Mouse (Mus musculus): ENCODE measurements around the gene Pdlim1. TPM values are rescaled to one million over a fixed set of nuclear protein-coding genes. Genes with fewer than 3 reads are reported as not detected.

Pdlim1 gene
- polyA plus RNA-seq (2012; ENCODE audit: insufficient read depth, low replicate concordance): 77.9 and 155 TPM in 2 replicates

DNA sequence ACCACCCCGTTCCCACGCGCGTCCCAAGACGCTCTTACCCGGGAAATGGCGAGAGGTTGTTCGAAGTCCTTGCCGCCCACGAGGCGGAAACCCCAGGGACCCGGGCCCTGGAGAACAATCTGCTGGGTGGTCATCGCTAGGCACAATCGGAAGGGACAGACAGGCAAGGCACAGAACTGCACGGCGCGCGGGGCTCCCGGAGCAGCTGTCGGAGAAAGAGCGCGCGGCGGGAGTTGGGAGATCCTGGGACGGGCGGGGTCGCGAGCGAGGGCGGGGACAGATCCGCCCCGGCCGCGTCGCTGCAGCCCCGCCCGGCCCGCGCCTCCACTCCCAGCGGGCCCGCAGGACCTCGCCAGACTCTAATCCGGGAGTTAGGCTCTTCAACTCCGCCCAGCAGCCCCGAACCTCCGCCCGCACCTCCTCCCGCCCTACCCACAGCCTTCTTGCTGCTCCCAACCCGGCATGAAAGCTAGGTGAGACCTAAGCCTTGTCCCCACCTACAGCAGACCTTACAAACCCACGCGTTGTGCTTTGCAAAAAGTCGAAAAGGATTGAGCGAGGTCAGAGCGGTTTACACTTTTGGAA, at the start of gene Pdlim1:
Pdlim1 (minus strand) TSS at position 535 of the 585 bp plus-strand sequence.
- Histone ChIP-seq H3K9me3 (peaks cover 9% of the 10 kb centered on the region), H3K36me3 (replicated peaks; ENCODE audit: low read length) (peaks cover 8% of the 10 kb centered on the region), H3K27me3 (replicated peaks) (peaks cover 21% of the 10 kb centered on the region), H3K4me1 (peaks cover 45% of the 10 kb centered on the region), H3K4me3 (replicated peaks) (peak within 1 kb of the TSS; percentile 97)
- TF ChIP-seq FLI1 (IDR thresholded peaks at IDR 0.05; ENCODE audit: low read length) (no peak), GATA1 (IDR thresholded peaks at IDR 0.05; ENCODE audit: borderline replicate concordance, low read length) (no peak)

DNA sequence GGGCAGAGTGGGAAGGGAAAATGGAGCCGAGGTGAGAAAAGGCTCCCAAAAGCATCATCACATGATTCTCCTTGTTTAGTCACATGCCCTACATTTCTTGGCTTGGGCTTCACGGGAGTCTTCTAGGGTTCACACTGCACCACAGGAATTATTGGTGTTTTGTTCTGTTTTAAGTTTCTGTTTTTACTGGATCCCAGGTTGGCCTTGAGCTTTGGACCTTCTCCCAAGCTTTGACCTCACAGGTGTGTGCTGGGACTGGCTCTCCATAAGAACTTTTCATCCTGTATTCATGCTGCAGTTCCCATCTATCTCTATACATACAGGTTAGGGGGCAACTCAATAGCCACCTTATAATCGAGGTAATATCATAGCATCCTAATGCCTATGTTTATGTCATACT, 47.6 kb upstream of the Pdlim1 start:
- TF ChIP-seq FLI1 (IDR thresholded peaks at IDR 0.05; ENCODE audit: low read length) (no peak), GATA1 (IDR thresholded peaks at IDR 0.05; ENCODE audit: borderline replicate concordance, low read length) (no peak)
- no peak overlapping the region for H3K4me3 ChIP-seq (replicated peaks)
- H3K36me3 ChIP-seq (replicated peaks; ENCODE audit: low read length): peaks cover 9% of the 10 kb centered on the region

DNA sequence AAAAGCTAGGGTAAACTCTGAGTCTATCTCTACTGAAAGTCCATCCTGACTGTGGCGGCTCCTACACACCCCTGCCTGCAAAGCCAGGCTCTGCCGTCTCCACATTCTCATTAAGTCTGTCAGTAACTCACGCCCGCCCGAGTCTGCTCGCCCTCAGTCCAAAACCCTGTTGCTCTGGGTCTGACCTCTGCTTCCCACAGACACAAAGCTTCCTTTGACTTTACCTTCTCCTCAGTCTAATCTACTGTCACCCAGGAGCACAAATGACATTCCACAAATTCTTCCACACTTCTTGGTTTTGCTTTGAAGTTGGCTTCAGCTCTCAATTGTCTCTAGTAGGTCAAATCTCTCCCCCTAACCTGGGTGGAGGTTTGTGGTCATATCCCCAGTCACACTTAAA, 46.9 kb upstream of the Pdlim1 start:
- no peaks in the 10 kb centered on the region for H3K9me3 ChIP-seq
- peaks cover 8% of the 10 kb centered on the region for H3K4me1 ChIP-seq
- H3K36me3 ChIP-seq (replicated peaks; ENCODE audit: low read length): peaks cover 9% of the 10 kb centered on the region
- TF ChIP-seq FLI1 (IDR thresholded peaks at IDR 0.05; ENCODE audit: low read length) (no peak), GATA1 (IDR thresholded peaks at IDR 0.05; ENCODE audit: borderline replicate concordance, low read length) (no peak)
- H3K4me3 ChIP-seq (replicated peaks): no peak overlapping the region
- peaks cover 3% of the 10 kb centered on the region for H3K27me3 ChIP-seq (replicated peaks)

More for the DNA sequence above, 47.6 kb upstream of the Pdlim1 start:
- H3K27me3 ChIP-seq (replicated peaks): peaks cover 3% of the 10 kb centered on the region
- H3K4me1 ChIP-seq: peaks cover 8% of the 10 kb centered on the region
- H3K9me3 ChIP-seq: no peaks in the 10 kb centered on the region

DNA sequence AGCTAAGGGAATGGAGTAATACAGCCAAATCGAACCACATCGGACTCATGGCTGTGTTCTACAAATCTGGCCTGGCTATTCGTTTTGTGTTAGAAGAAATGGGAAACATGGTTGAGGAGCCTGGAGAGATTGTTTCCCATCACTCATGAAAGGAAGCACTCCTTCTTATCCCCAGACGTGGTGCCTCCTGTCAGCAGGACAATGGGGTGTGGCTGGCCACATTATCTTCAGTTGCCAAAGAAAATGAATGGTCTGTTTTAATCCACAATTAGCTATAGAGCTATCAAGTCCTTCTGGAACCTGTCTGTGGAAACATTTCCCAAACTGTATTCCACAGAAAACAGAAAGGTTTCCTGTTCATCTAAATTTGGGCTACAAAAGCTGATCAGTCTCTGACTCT, 45.4 kb upstream of the Pdlim1 start:
- Histone ChIP-seq H3K27me3 (replicated peaks) (peaks cover 3% of the 10 kb centered on the region), H3K4me1 (peaks cover 8% of the 10 kb centered on the region), H3K4me3 (replicated peaks) (no peak overlapping the region), H3K9me3 (no peaks in the 10 kb centered on the region), H3K36me3 (replicated peaks; ENCODE audit: low read length) (peaks cover 9% of the 10 kb centered on the region)
- TF ChIP-seq FLI1 (IDR thresholded peaks at IDR 0.05; ENCODE audit: low read length) (no peak), GATA1 (IDR thresholded peaks at IDR 0.05; ENCODE audit: borderline replicate concordance, low read length) (no peak)

DNA sequence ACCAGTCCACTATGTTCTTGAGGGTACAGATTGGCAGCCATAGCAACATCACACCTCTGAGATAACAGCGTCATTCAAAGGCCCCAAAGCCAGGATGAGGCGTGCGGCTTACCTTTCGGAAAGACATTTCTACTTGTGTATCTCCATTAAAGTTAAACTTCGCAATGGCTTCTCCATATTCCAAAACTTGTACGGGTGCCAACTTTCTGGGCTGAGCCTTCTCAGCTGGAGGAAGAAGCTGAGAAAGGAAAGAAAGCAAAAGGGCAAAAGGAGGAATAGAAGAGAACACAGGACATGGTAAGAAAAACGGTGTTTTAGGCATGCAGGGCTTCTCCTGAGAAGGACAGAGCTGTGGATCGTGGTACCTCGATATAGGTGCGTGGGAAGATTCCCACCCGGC, 42.6 kb upstream of the Pdlim1 start:
- H3K27me3 ChIP-seq (replicated peaks): peaks cover 3% of the 10 kb centered on the region
- no peak for TF ChIP-seq GATA1 (IDR thresholded peaks at IDR 0.05; ENCODE audit: borderline replicate concordance, low read length)
- no peak for TF ChIP-seq FLI1 (IDR thresholded peaks at IDR 0.05; ENCODE audit: low read length)
- no peaks in the 10 kb centered on the region for H3K9me3 ChIP-seq
- peaks cover 7% of the 10 kb centered on the region for H3K36me3 ChIP-seq (replicated peaks; ENCODE audit: low read length)
- H3K4me3 ChIP-seq (replicated peaks): no peak overlapping the region
- peaks cover 25% of the 10 kb centered on the region for H3K4me1 ChIP-seq

DNA sequence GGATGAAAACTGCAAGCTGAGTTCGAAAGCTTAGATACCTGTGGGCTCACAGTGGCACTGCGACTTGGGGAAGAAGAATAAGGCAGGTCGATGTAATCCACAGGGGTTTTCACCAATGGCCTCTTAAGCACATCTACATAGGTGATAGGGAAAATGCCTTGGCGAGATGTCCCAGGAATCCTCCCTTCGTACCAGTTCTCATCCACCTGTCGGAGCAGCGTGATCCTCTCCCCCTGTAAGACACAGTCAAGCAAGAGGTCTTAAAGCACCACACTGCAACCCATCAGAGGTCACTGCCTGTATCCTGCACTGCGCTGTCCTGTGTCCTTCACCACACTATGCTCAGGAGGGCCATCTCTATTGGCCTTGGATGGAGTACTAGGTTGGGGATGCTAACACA, 40.0 kb upstream of the Pdlim1 start:
- TF ChIP-seq GATA1 (IDR thresholded peaks at IDR 0.05; ENCODE audit: borderline replicate concordance, low read length): no peak
- TF ChIP-seq FLI1 (IDR thresholded peaks at IDR 0.05; ENCODE audit: low read length): no peak
- Histone ChIP-seq H3K36me3 (replicated peaks; ENCODE audit: low read length) (peaks cover 7% of the 10 kb centered on the region), H3K4me3 (replicated peaks) (no peak overlapping the region), H3K9me3 (no peaks in the 10 kb centered on the region), H3K4me1 (peaks cover 31% of the 10 kb centered on the region), H3K27me3 (replicated peaks) (peaks cover 5% of the 10 kb centered on the region)

DNA sequence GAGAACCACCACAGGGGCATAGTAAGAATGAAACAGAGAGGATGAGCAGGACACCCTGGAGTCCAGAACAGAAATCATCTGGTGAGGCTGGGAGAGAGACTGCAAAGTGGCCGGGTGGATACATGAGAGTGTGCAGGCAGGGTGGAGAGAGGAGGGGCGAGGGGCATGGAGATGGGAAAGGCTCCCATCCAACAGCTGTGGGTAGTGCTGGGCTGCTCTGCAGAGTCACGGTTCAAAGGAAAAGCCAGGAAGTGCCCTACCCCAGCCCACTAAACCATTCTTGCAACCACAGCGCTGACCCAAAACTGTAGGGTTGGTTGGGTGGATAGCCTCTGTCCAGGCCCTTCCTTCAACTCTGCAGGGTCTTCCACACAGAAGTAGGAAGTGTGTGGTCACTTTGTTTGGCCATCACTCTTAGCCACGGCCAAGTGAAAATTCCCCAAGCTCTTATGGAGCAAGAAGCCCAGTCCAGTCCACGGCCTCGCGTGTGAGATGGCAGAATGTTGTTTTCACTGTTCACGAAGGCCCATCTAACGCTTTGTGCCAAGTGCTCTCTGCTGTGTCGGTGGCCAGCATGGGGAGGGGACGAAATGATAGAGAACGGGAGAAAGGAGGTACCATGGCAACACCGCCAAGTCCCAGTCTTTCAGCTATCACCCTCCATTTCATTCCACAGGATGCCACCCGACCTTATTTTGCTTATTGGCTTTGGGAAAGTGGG, 38.9 kb upstream of the Pdlim1 start:
- Histone ChIP-seq H3K36me3 (replicated peaks; ENCODE audit: low read length) (peaks cover 7% of the 10 kb centered on the region), H3K4me1 (peaks cover 31% of the 10 kb centered on the region), H3K9me3 (no peaks in the 10 kb centered on the region), H3K27me3 (replicated peaks) (peaks cover 7% of the 10 kb centered on the region), H3K4me3 (replicated peaks) (peak overlapping the region; percentile 64)
- TF ChIP-seq GATA1 (IDR thresholded peaks at IDR 0.05; ENCODE audit: borderline replicate concordance, low read length): no peak
- no peak for TF ChIP-seq FLI1 (IDR thresholded peaks at IDR 0.05; ENCODE audit: low read length)

DNA sequence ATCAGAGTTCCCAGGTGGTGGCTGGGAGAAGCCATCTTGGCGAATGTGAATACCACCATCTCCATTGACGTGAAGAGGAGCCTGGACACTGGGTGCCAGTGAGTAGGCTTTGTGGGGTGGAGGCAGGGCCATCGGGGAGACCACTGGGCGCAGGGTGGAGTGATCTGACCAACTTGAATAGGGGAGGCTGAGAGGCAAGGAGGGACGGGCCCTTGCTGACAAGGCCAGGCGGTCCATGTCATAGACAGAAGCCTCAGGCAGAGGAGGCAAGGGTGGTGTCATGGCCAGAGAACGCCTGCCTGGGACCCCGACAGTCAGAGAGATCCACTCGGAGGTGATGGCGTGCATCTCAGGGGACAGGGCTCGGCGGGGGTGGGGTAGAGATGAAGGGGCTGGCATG, 38.3 kb upstream of the Pdlim1 start:
- Histone ChIP-seq H3K9me3 (no peaks in the 10 kb centered on the region), H3K4me3 (replicated peaks) (no peak overlapping the region), H3K27me3 (replicated peaks) (peaks cover 7% of the 10 kb centered on the region), H3K36me3 (replicated peaks; ENCODE audit: low read length) (peaks cover 7% of the 10 kb centered on the region), H3K4me1 (peaks cover 31% of the 10 kb centered on the region)
- no peak for TF ChIP-seq GATA1 (IDR thresholded peaks at IDR 0.05; ENCODE audit: borderline replicate concordance, low read length)
- no peak for TF ChIP-seq FLI1 (IDR thresholded peaks at IDR 0.05; ENCODE audit: low read length)

DNA sequence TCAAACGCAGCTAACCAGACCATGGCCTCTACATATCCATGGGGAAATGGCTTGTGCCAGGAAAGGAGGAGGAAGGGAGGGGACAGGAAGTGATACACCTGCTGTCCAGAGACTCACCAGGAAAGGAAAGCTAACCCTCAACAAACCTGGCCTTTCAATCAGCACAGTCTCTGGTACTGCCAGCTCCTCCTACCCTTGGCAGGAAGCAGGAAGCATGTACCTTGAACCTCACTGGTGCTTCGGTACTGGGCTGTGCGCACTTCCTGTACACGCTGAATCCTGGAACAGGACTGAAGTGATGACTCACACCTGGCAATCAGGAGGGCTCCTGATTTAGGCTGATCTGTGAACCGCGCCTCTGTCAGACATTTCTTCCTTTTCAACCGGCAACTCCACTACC, 35.9 kb upstream of the Pdlim1 start:
- Histone ChIP-seq H3K27me3 (replicated peaks) (peaks cover 9% of the 10 kb centered on the region), H3K4me1 (peaks cover 38% of the 10 kb centered on the region), H3K4me3 (replicated peaks) (no peak overlapping the region), H3K9me3 (no peaks in the 10 kb centered on the region), H3K36me3 (replicated peaks; ENCODE audit: low read length) (peaks cover 7% of the 10 kb centered on the region)
- no peak for TF ChIP-seq GATA1 (IDR thresholded peaks at IDR 0.05; ENCODE audit: borderline replicate concordance, low read length)
- TF ChIP-seq FLI1 (IDR thresholded peaks at IDR 0.05; ENCODE audit: low read length): no peak

DNA sequence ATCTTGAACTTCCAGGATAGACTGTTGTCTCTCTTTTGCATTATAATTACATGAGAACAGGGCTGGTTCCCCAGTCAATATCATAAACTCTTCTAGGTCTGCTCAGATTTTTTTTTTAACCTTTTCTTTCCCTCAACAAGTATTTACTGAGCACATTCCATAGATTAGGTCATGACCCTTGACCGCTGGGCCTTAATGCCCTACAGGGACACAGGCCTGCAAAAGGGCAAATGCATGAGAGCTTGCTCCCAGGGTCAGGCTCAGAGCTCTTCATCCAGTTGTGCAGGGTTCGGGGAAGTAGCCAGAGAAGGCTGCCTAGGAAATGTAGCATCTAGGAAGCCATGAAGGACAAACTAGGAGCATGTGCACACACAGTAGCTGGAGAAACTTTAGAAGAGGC, 35.0 kb upstream of the Pdlim1 start:
- Histone ChIP-seq H3K4me3 (replicated peaks) (no peak overlapping the region), H3K27me3 (replicated peaks) (peaks cover 9% of the 10 kb centered on the region), H3K9me3 (no peaks in the 10 kb centered on the region), H3K36me3 (replicated peaks; ENCODE audit: low read length) (peaks cover 7% of the 10 kb centered on the region), H3K4me1 (peaks cover 38% of the 10 kb centered on the region)
- no peak for TF ChIP-seq FLI1 (IDR thresholded peaks at IDR 0.05; ENCODE audit: low read length)
- no peak for TF ChIP-seq GATA1 (IDR thresholded peaks at IDR 0.05; ENCODE audit: borderline replicate concordance, low read length)
